Mouse (Mus musculus) cerebellum, adult 2 months (tissue): Measurements from ENCODE around the gene Serpinb9. TPM values are rescaled to one million over a fixed set of nuclear protein-coding genes. Genes with fewer than 3 reads are reported as not detected.

ENCODE experiments used
- DNase-seq, 2 experiments: peaks; one replicate each; pipeline ENCODE4 v3.0.0; 2021
- H3K27ac ChIP-seq: fragments of 200-500 bp; 2 replicates; pipeline ENCODE4 v1.5.1; 2012; ENCODE audit warnings: low read length, control low read depth, inconsistent platforms; ENCODE audit not compliant: insufficient read depth
- H3K27me3 ChIP-seq: fragments of 200-500 bp; 2 replicates; pipeline ENCODE4 v1.6.1; 2012; ENCODE audit warnings: inconsistent platforms, mild to moderate bottlenecking, low read length, moderate library complexity; ENCODE audit not compliant: control insufficient read depth, insufficient read depth
- H3K4me1 ChIP-seq: fragments of 200-500 bp; 2 replicates; pipeline ENCODE4 v1.6.1; 2011; ENCODE audit warnings: low read length; ENCODE audit not compliant: control insufficient read depth, insufficient read depth
- H3K4me3 ChIP-seq: fragments of 200-500 bp; replicated peaks from 2 replicates; pipeline ENCODE3; 2011; ENCODE audit warnings: mild to moderate bottlenecking, low read depth, low read length, control low read depth; ENCODE audit not compliant: insufficient read depth
- CTCF ChIP-seq: fragments of 200-500 bp; IDR thresholded peaks from 2 replicates; pipeline ENCODE4 v1.5.1; 2011; ENCODE audit warnings: low read depth, mild to moderate bottlenecking, control low read depth, low read length, moderate library complexity, borderline replicate concordance; ENCODE audit not compliant: insufficient read depth
- POLR2A ChIP-seq: fragments of 200-500 bp; IDR thresholded peaks from 2 replicates; pipeline ENCODE4 v1.6.1; 2011; ENCODE audit warnings: low read length, control low read depth, borderline replicate concordance; ENCODE audit not compliant: insufficient read depth
- WGBS: fragments of 180-500 bp; shearing (Covaris S2); methylation state at CpG from one replicate; pipeline ENCODE4 v1.1.7; 2018; 5-methylcytosine and 5-hydroxymethylcytosine counted together
- polyA plus RNA-seq: library from polyadenylated mRNA; depleted of rRNA; stranded (reverse); fragments of >200 nt; gene quantifications from 2 replicates; pipeline ENCODE4 v1.2.3, GENCODE M21; 2012

The Serpinb9 gene
- polyA plus RNA-seq, 1 experiment, result 4.6 TPM

DNA sequence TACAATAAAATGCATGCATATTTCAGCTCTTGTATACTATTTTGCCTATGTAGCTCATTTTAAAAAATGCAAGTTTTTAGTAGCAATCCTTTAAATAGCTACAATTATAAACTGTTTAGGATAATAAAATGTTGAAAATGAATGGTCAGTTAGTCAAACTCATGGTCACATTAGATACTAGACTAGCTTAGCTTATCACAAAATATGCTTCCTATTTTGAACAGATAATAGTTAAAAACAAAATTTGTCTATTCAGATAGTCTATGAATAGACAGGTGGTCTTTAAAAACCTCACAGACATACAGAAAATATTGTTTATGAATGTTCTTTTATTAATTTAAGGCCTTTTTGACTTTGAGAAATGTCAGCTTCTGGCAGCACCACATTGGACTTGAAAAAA, 16.8 kb upstream of the Serpinb9 start:
- no peak for DNase-seq
- Histone ChIP-seq H3K4me3 (no peak overlapping the region), H3K4me1 (no peaks in the 10 kb centered on the region), H3K27ac (no peak overlapping the region), H3K27me3 (no peaks in the 10 kb centered on the region)
- no peak for TF ChIP-seq CTCF
- no peak for TF ChIP-seq POLR2A

GRCm38 (mm10) chr13:32993152-32993893, 9.7 kb upstream of the Serpinb9 start:
- DNase-seq, result no peak
- H3K4me1 ChIP-seq, result no peaks in the 10 kb centered on the region
- no peak overlapping the region for H3K4me3 ChIP-seq
- H3K27me3 ChIP-seq, result no peaks in the 10 kb centered on the region
- TF ChIP-seq CTCF, result no peak
- TF ChIP-seq POLR2A, result no peak
- no peak overlapping the region for H3K27ac ChIP-seq
- WGBS, result 83% methylated on average over 10 of the region's 10 CpGs

- no peaks in the 10 kb centered on the region for H3K4me1 ChIP-seq
- TF ChIP-seq CTCF (no peak), POLR2A (no peak)
- no peak overlapping the region for H3K4me3 ChIP-seq
- no peak overlapping the region for H3K27ac ChIP-seq
- 81% methylated on average over 2 of the region's 2 CpGs for WGBS
- no peaks in the 10 kb centered on the region for H3K27me3 ChIP-seq
- DNase-seq, result no peak
Observed at GRCm38 (mm10) chr13:32993894-32994242, 9.2 kb upstream of the Serpinb9 start.

- 74% methylated on average over 4 of the region's 4 CpGs for WGBS
- H3K4me3 ChIP-seq, result no peak overlapping the region
Observed at GRCm38 (mm10) chr13:32995051-32995450, 8.0 kb upstream of the Serpinb9 start.

DNA sequence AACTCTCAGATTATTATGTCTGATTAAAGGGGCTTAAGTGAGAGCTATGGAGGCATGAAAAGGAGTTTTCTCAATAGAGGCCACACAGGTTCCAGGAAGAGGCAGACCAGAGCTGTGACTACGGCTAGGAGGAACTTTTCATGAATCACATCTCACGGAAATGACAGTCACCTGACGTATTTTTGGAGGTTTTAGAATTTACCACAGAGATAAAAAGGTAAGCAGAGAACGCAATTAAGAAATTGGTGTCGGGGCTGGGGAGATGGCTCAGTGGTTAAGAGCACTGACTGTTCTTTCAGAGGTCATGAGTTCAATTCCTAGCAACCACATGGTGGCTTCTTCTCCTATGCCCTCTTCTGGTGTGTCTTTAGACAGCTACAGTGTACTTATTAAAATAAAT, 1.7 kb upstream of the Serpinb9 start:
- H3K4me1 ChIP-seq, result no peaks in the 10 kb centered on the region
- no peak for TF ChIP-seq POLR2A
- no peak for TF ChIP-seq CTCF
- no peak overlapping the region for H3K4me3 ChIP-seq
- no peak overlapping the region for H3K27ac ChIP-seq
- no peak for DNase-seq
- 93% methylated on average over 5 of the region's 5 CpGs for WGBS
- H3K27me3 ChIP-seq, result no peaks in the 10 kb centered on the region

More at GRCm38 (mm10) chr13:32995051-32995450, 8.0 kb upstream of the Serpinb9 start:
- no peak overlapping the region for H3K27ac ChIP-seq
- H3K4me1 ChIP-seq, result no peaks in the 10 kb centered on the region
- no peak for DNase-seq
- H3K27me3 ChIP-seq, result no peaks in the 10 kb centered on the region
- TF ChIP-seq CTCF, result no peak
- no peak for TF ChIP-seq POLR2A

DNA sequence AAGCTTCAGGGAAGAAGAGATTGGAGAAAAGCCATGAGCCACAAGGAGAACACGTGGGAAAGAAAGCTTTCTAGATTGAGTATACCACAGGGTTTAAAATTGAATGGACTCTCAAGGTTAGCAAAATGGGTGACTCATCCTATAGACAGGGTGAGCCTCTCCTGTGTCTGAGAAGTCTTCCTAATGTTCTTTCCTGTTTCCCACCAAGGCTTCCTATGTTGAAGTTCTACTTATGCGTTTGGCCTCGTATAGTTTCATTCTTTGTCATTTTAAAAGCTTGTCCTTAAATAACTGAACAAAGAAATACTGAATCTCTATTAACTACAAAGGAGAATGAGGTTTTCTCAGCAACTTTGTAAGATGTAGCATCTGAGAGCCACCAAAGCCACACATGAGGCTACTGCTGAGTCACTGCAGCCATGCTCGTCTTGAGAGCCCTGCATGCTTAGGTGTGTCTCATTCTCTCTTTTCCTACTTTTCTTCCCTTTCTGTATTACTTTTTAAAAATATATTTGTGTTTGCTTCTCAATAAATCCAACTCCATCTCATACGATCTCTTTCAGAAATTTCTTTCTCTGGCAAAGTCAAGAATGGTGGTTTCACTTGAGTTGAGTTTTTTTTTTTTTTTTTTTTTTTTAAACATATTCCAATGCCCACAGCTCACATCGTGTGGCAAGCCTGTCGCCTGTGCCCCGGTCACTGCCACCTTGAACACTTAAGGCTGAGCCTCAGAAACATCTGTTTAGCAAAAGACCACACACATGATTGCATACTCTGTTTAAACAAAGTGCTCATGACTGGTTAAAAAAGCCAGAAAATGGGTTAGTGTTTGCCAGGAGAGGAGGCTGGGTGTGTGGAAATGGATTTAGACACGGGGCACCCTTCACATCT, 718 bp downstream of the Serpinb9 start:
- TF ChIP-seq CTCF, result no peak
- no peak for TF ChIP-seq POLR2A
- H3K4me3 ChIP-seq, result no peak overlapping the region
- DNase-seq, result no peak
- H3K4me1 ChIP-seq, result no peaks in the 10 kb centered on the region
- WGBS, result 55% methylated on average over 9 of the region's 9 CpGs
- no peaks in the 10 kb centered on the region for H3K27me3 ChIP-seq
- H3K27ac ChIP-seq, result no peak overlapping the region

GRCm38 (mm10) chr13:33004414-33005105, 1.5 kb downstream of the Serpinb9 start:
- Histone ChIP-seq H3K27me3 (no peaks in the 10 kb centered on the region), H3K4me3 (peak overlapping the region; percentile 38), H3K4me1 (no peaks in the 10 kb centered on the region), H3K27ac (no peak overlapping the region)
- 12% methylated on average over 12 of the region's 12 CpGs for WGBS
- DNase-seq, result peak; percentile 61 to 65
- no peak for TF ChIP-seq POLR2A
- peak; percentile 61; the same call in 1 of the 2 replicates for TF ChIP-seq CTCF
